Mouse (Mus musculus): ENCODE measurements around the gene Slc5a12.

Gene Slc5a12

GRCm38 (mm10) chr2:110596932-110597331, at the start of gene Slc5a12:
Slc5a12 (plus strand) TSS chr2:110597298.
- in situ Hi-C loops (cut with MboI; ENCODE audit: unreplicated experiment in 2 of 2), result no loop called here

DNA sequence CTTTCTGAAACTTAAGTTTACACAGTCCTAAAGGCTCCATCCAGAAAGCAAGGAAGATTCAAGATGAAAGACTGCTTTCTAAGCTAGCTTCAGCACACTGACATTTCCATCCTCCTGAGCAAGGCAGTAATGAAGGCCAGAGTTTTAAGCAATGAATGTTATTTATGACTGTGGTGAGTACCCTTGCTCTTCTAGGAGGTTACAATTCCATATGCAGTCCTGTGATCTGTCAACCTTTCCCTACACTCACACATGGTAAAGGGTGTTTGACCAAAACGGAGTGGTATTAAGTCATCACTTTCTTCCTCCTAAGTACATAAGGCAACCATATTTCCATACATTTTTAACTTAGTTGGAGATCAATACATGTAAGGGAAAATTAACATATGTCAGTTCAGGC, 41.0 kb upstream of the Slc5a12 start:
- in situ Hi-C loops (cut with MboI; ENCODE audit: unreplicated experiment in 2 of 2), result no loop called here

GRCm38 (mm10) chr2:110562621-110563020, 34.5 kb upstream of the Slc5a12 start:
- in situ Hi-C loops (cut with MboI; ENCODE audit: unreplicated experiment in 2 of 2), result loop anchor here (5.0 to 10.0 kb wide), 2 partner anchors 335 to 358 kb away; no protein-coding TSS in a partner anchor

GRCm38 (mm10) chr2:110564673-110565627, 32.1 kb upstream of the Slc5a12 start:
- in situ Hi-C loops (cut with MboI; ENCODE audit: unreplicated experiment in 2 of 2), result loop anchor here (5.0 to 10.0 kb wide), 4 partner anchors 338 to 663 kb away; no protein-coding TSS in a partner anchor

DNA sequence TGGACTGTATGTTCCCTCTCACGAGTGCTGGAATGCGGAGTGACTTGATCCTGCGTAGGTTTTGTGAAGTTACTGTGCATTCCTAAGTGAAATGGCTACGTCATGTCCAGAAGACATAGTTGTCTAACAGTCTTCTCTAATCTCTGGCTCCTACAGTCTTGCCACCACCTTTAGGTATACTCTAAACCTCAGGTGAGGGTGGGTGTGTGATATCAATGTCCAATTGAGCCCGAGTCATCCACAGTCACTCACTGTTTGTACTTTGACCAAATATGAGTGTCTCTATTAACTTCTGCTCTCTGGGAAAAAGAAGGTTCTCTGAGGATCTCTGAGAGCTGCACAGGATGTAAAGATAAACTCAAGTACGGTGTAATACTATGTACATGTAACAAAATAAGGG, 10.4 kb upstream of the Slc5a12 start:
- in situ Hi-C loops (cut with MboI; ENCODE audit: unreplicated experiment in 2 of 2), result no loop called here

DNA sequence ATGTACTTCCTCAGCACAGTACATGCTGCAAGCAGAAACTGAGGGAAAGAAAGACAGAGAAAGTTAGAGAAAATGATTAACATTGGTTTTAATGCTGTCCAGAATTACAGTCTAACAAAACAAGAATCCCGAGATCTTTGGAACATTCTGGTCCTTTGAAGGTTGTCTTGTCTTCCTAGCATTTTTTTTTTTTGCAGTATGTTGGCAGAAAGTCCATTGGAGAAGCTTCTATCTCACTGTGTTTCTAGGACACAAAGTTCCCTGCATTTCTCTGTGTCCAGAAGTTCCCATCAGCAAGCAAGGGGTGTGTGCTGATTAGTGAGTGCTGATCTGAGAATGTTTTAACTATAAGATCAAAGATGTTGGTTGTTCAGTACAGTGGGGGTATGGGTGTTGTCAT, 7.1 kb upstream of the Slc5a12 start:
- in situ Hi-C loops (cut with MboI; ENCODE audit: unreplicated experiment in 2 of 2), result no loop called here

DNA sequence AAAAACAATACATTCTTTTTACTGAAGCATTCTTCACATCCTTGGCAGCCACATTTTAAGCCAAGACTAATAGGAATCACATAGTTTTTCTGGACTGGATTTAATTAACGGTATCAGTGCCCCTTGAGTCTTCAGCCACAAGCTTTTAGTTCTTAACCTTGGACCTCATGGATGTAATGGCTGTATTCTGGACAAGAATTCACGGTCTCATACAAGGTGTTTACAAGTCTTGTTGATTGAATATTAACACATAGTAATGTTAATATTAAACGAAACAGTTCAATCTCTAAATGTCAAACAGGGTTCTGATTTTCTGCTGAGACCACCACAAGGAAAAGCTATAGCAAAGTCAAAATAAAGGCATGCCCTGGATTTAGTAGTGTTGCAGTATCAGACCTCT, 4.8 kb upstream of the Slc5a12 start:
- in situ Hi-C loops (cut with MboI; ENCODE audit: unreplicated experiment in 2 of 2), result no loop called here

DNA sequence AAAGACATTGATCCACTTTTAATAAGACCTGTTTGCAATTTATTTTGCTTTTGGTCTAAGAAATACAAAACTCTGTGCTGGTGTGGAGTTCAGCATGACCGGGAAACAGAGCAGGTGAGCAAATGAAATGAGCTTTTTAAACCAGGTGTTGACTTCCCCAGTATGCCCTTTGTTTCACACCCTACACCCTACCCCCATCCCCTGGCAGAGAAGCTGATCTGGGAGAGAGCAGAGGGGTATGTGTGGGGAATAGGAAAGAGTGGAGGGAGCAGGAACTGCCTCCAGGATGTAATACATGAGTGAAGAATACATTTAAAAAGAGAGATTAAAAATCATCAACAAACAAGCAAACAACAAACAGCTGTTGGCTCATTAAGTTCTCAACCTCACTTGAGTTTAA, 47.3 kb downstream of the Slc5a12 start:
- in situ Hi-C loops (cut with MboI; ENCODE audit: unreplicated experiment in 2 of 2), result no loop called here

DNA sequence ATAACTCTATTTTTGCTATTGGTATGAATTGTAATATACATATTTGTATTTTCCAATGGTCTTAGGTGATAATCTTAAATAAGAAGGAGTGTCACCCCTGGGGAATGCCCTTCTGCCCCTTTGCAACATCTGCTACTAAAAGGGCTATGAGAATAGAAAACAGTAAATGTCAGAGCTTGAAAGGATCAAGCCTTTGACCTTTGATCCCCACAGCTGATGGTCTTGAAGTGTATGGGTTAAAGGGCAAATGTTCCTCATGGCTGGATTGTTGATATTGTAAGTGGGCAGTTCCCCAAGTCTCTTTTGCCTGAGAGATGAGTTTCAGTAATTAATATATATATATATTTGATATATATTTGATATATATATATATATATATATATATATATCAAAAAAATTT, 47.7 kb downstream of the Slc5a12 start:
- in situ Hi-C loops (cut with MboI; ENCODE audit: unreplicated experiment in 2 of 2), result no loop called here

DNA sequence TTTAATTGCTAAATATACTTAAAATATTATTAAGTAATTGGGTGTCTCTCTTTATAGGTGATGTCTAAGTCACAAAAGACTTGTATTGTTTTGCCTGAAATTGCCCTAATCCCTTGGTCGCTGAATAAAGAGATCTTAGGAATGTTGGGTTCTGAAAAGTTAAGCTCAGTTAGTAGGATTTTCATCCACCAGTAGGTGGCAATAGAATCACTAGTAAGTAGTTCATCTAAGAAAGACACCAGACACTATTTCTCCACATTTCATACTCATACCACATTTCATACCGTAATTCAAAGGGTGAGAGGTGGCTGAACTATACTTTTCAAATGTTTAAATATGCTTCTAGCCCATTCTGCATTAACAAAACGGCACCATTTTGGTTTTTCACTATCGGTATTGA, 66.2 kb downstream of the Slc5a12 start:
- in situ Hi-C loops (cut with MboI; ENCODE audit: unreplicated experiment in 2 of 2), result no loop called here

- in situ Hi-C loops (cut with MboI; ENCODE audit: unreplicated experiment in 2 of 2), result no loop called here
Measured at GRCm38 (mm10) chr2:110671071-110671624, 74.0 kb downstream of the Slc5a12 start.

All from v-Abl transformed pro-B cells (cell line).